Mouse (Mus musculus) embryonic facial prominence, embryonic 14.5 days (tissue): ENCODE results near the gene Cfap97d1. TPM values are rescaled to one million over a fixed set of nuclear protein-coding genes. Genes with fewer than 3 reads are reported as not detected.

Experiments
- ATAC-seq: fragments of 200-750 bp; cut with Nextera tagmentation; 2 replicates; pipeline ENCODE4 v1.8.0; 2017; ENCODE audit warnings: low read depth, moderate number of reproducible peaks, moderate TSS enrichment
- DNase-seq: peaks from one replicate; pipeline ENCODE4 v3.0.0-alpha.2; 2015; ENCODE audit warnings: low spot score
- H3K27ac ChIP-seq: fragments of 300-500 bp; sonication (generic); replicated peaks from 2 replicates; pipeline ENCODE4 v1.5.1; 2014; ENCODE audit warnings: low read depth, mild to moderate bottlenecking, low read length, moderate library complexity
- H3K27me3 ChIP-seq: fragments of 300-500 bp; sonication (generic); replicated peaks from 2 replicates; pipeline ENCODE4 v1.6.1; 2014; ENCODE audit warnings: low read length; ENCODE audit not compliant: control insufficient read depth, insufficient read depth
- H3K36me3 ChIP-seq: fragments of 300-500 bp; sonication (generic); 2 replicates; pipeline ENCODE4 v1.6.1; 2014; ENCODE audit warnings: low read length, mixed read lengths; ENCODE audit not compliant: control insufficient read depth, insufficient read depth
- H3K4me1 ChIP-seq: fragments of 300-500 bp; sonication (generic); 2 replicates; pipeline ENCODE4 v1.6.1; 2014; ENCODE audit warnings: antibody characterized with exemption, low read length; ENCODE audit not compliant: control insufficient read depth, insufficient read depth
- H3K4me2 ChIP-seq: fragments of 300-500 bp; sonication (generic); 2 replicates; pipeline ENCODE4 v1.6.1; 2014; ENCODE audit warnings: low read depth, mild to moderate bottlenecking, low read length, moderate library complexity, mixed read lengths
- H3K4me3 ChIP-seq: fragments of 300-500 bp; sonication (generic); 2 replicates; pipeline ENCODE4 v1.5.1; 2014; ENCODE audit warnings: low read depth, mild to moderate bottlenecking, low read length
- H3K9ac ChIP-seq: fragments of 300-500 bp; sonication (generic); 2 replicates; pipeline ENCODE4 v1.6.1; 2014; ENCODE audit warnings: low read depth, mild to moderate bottlenecking, low read length, moderate library complexity, mixed read lengths
- H3K9me3 ChIP-seq: fragments of 300-500 bp; sonication (generic); 2 replicates; pipeline ENCODE4 v1.6.1; 2016; ENCODE audit warnings: low read length; ENCODE audit not compliant: control insufficient read depth
- WGBS: fragments of 180-500 bp; shearing (Covaris S2); extraction: QIAGEN DNeasy Blood & Tissue Kit; methylation state at CpG from one replicate; pipeline ENCODE4 v1.1.7; 2014; 5-methylcytosine and 5-hydroxymethylcytosine counted together
- polyA plus RNA-seq: library from polyadenylated mRNA; unstranded; fragments of >200 nt; fragmentation: Nextera tagmentation; extraction: Ambion mirVana; gene quantifications from 2 replicates; pipeline ENCODE4 v1.2.1, GENCODE M21; 2014

The Cfap97d1 gene
- polyA plus RNA-seq, 1 experiment from 2014 or later, result not detected

- no peak for DNase-seq
- H3K4me1 ChIP-seq, result no peaks in the 10 kb centered on the region
- H3K9ac ChIP-seq, result no peak overlapping the region
- H3K36me3 ChIP-seq, result no peaks in the 10 kb centered on the region
- H3K4me3 ChIP-seq, result no peak overlapping the region
- no peaks in the 10 kb centered on the region; the same call in 1 of the 2 replicates for H3K27me3 ChIP-seq
- no peak overlapping the region for H3K27ac ChIP-seq
- no peak for ATAC-seq
- 86% methylated on average over 3 of the region's 3 CpGs for WGBS
- H3K9me3 ChIP-seq, result no peaks in the 10 kb centered on the region
- no peak overlapping the region for H3K4me2 ChIP-seq
Measured at GRCm38 (mm10) chr11:101990244-101990643, 6.2 kb downstream of the Cfap97d1 start.

- H3K4me1 ChIP-seq, result no peaks in the 10 kb centered on the region
- 70% methylated on average over 3 of the region's 3 CpGs for WGBS
- no peak overlapping the region for H3K9ac ChIP-seq
- H3K4me3 ChIP-seq, result no peak overlapping the region
- DNase-seq (no peak), ATAC-seq (no peak)
- H3K36me3 ChIP-seq, result no peaks in the 10 kb centered on the region
- no peaks in the 10 kb centered on the region for H3K9me3 ChIP-seq
- H3K4me2 ChIP-seq, result no peak overlapping the region
- H3K27ac ChIP-seq, result no peak overlapping the region
- no peaks in the 10 kb centered on the region; the same call in 1 of the 2 replicates for H3K27me3 ChIP-seq
Measured at GRCm38 (mm10) chr11:101991813-101992212, 7.7 kb downstream of the Cfap97d1 start.

- Histone ChIP-seq H3K27me3 (no peaks in the 10 kb centered on the region; the same call in 1 of the 2 replicates), H3K4me1 (no peaks in the 10 kb centered on the region), H3K9me3 (no peaks in the 10 kb centered on the region), H3K9ac (no peak overlapping the region), H3K27ac (no peak overlapping the region), H3K36me3 (no peaks in the 10 kb centered on the region), H3K4me3 (no peak overlapping the region), H3K4me2 (no peak overlapping the region)
- DNase-seq, result no peak
- WGBS, result 85% methylated on average over 7 of the region's 7 CpGs
- ATAC-seq, result no peak
Measured at GRCm38 (mm10) chr11:101992411-101992810, 8.3 kb downstream of the Cfap97d1 start.

GRCm38 (mm10) chr11:101994100-101994499, 10.0 kb downstream of the Cfap97d1 start:
- WGBS, result 46% methylated on average over 8 of the region's 8 CpGs
- no peak for ATAC-seq

GRCm38 (mm10) chr11:101995938-101996337, 11.9 kb downstream of the Cfap97d1 start:
- WGBS, result 82% methylated on average over 7 of the region's 7 CpGs
- DNase-seq (no peak), ATAC-seq (no peak)

More at GRCm38 (mm10) chr11:101994100-101994499, 10.0 kb downstream of the Cfap97d1 start:
- H3K9ac ChIP-seq, result no peak overlapping the region
- no peaks in the 10 kb centered on the region for H3K9me3 ChIP-seq
- H3K27me3 ChIP-seq, result no peaks in the 10 kb centered on the region
- no peaks in the 10 kb centered on the region for H3K4me1 ChIP-seq
- no peak overlapping the region for H3K27ac ChIP-seq
- no peak overlapping the region for H3K4me3 ChIP-seq
- no peaks in the 10 kb centered on the region for H3K36me3 ChIP-seq
- no peak for DNase-seq
- H3K4me2 ChIP-seq, result no peak overlapping the region

GRCm38 (mm10) chr11:101998258-101998657, 14.2 kb downstream of the Cfap97d1 start:
- peak; percentile 53 for DNase-seq
- WGBS, result 35% methylated on average over 5 of the region's 5 CpGs

More at GRCm38 (mm10) chr11:101995938-101996337, 11.9 kb downstream of the Cfap97d1 start:
- Histone ChIP-seq H3K4me1 (no peaks in the 10 kb centered on the region), H3K27me3 (no peaks in the 10 kb centered on the region), H3K9ac (no peak overlapping the region), H3K4me3 (no peak overlapping the region), H3K9me3 (no peaks in the 10 kb centered on the region), H3K36me3 (no peaks in the 10 kb centered on the region), H3K4me2 (no peak overlapping the region), H3K27ac (no peak overlapping the region)

GRCm38 (mm10) chr11:101999466-101999865, 15.4 kb downstream of the Cfap97d1 start:
- H3K4me1 ChIP-seq, result no peaks in the 10 kb centered on the region
- peak; percentile 48 for DNase-seq
- H3K36me3 ChIP-seq, result no peaks in the 10 kb centered on the region
- 54% methylated on average over 4 of the region's 4 CpGs for WGBS
- H3K4me3 ChIP-seq, result no peak overlapping the region
- peak; percentile 57; the same call in 1 of the 2 replicates for ATAC-seq
- no peak overlapping the region for H3K9ac ChIP-seq
- H3K9me3 ChIP-seq, result no peaks in the 10 kb centered on the region
- no peaks in the 10 kb centered on the region for H3K27me3 ChIP-seq
- no peak overlapping the region for H3K4me2 ChIP-seq
- H3K27ac ChIP-seq, result no peak overlapping the region; the same call in 1 of the 2 replicates

More at GRCm38 (mm10) chr11:101998258-101998657, 14.2 kb downstream of the Cfap97d1 start:
- Histone ChIP-seq H3K27ac (no peak overlapping the region), H3K4me1 (no peaks in the 10 kb centered on the region), H3K9ac (no peak overlapping the region), H3K4me2 (no peak overlapping the region), H3K36me3 (no peaks in the 10 kb centered on the region), H3K4me3 (no peak overlapping the region), H3K9me3 (no peaks in the 10 kb centered on the region), H3K27me3 (no peaks in the 10 kb centered on the region)
- no peak for ATAC-seq

GRCm38 (mm10) chr11:102004251-102004650, 20.2 kb downstream of the Cfap97d1 start:
- Histone ChIP-seq H3K4me3 (no peak overlapping the region), H3K4me2 (no peak overlapping the region), H3K27me3 (no peaks in the 10 kb centered on the region), H3K36me3 (no peaks in the 10 kb centered on the region), H3K9ac (no peak overlapping the region), H3K9me3 (no peaks in the 10 kb centered on the region), H3K27ac (no peak overlapping the region), H3K4me1 (no peaks in the 10 kb centered on the region)
- WGBS, result 90% methylated on average over 8 of the region's 8 CpGs
- no peak for ATAC-seq
- DNase-seq, result no peak

GRCm38 (mm10) chr11:102006271-102006670, 22.2 kb downstream of the Cfap97d1 start:
- Histone ChIP-seq H3K9ac (no peak overlapping the region), H3K4me3 (no peak overlapping the region), H3K36me3 (no peaks in the 10 kb centered on the region), H3K4me2 (no peak overlapping the region), H3K9me3 (no peaks in the 10 kb centered on the region), H3K27ac (no peak overlapping the region), H3K4me1 (no peaks in the 10 kb centered on the region), H3K27me3 (no peaks in the 10 kb centered on the region)
- no peak for ATAC-seq
- no peak for DNase-seq
- 68% methylated on average over 9 of the region's 9 CpGs for WGBS
